Mouse (Mus musculus) kidney, adult 9 months (tissue): Measurements from ENCODE around the gene Lelp1.
A peak's percentile ranks its signal among the peaks of the same experiment; 100 is the strongest.

Experiments used
- DNase-seq: peaks from one replicate; pipeline ENCODE4 v3.0.0; 2022

The Lelp1 gene

DNA sequence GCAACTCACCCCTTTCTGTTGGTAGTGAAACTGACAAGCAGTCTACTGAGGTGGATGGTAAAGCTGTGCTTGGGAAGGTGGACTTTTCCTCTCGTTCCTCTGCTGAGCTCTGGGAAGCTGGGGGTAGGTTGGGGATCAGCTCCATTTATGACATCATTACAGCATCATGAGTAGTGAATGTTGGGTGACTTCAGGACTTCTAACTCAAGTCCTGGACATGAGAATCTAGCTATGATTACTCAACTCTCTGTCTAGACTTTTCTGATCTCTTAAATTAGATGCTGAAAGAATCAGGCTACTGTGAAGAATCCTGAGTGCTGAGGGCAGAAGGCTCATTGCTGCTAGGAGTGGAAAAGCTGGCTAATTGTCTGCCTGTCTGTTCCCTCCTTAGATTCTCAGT, at the start of gene Lelp1:
Gene Lelp1 (minus strand): TSS at position 101 of the 400 bp plus-strand sequence.
- DNase-seq = no peak

DNA sequence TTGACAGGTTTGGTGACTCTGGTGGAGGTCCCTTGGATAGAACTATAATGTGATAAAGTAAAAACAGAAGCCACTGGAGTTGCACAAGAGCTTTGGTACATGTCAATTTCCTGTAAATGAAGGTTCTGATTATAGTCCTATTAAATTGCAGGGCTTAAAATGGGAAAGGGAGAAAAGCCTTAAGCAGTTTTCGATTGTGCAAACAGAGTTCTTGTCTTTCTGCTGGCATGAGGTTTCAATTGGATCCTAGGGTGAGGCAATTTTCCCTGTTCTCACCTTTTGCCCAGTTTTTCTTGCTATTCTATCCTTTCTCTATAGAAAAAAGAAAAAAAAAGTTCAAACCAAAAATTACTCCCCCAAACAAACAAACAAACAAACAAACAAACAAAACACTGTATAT, 34.3 kb upstream of the Lelp1 start:
- DNase-seq = no peak

DNA sequence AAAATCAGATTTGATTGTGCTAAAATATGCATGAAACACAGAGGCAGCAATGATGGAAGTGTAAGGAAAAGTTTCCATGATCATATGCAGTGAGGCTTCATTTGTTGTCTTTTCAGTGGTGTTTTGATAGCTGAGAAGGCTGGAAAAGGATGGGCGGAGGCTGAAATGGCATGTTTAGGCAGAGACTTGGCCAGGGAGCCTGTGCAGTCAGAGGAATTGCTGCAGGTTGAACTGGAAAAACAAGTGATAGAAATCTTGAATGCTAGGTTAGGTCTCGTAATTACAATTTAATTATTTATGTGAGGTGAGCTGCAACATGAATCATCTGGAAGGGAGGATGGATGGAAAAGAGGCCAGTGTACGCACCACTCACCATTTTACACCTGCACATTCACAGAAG, 27.3 kb upstream of the Lelp1 start:
- peak; percentile 9 for DNase-seq

DNA sequence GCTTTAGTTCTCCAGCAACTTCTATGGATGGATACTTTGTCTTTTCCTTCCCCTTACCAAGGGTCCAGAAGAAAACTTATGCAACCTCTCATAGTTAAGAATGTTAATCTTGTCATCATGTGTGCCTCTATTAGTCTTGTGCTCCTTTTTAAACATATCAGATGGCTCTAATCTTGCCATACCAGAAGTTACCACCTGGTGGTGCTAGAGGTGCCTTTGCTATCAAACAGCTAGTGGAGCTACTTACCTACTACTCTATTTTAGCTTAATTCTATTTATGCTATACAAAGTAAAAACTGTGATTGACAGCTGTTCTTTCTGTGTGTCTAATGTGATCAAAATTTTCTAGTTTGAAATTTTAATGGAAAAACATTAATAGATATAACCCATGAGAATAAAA, 10.8 kb upstream of the Lelp1 start:
- peak; percentile 66 for DNase-seq

DNA sequence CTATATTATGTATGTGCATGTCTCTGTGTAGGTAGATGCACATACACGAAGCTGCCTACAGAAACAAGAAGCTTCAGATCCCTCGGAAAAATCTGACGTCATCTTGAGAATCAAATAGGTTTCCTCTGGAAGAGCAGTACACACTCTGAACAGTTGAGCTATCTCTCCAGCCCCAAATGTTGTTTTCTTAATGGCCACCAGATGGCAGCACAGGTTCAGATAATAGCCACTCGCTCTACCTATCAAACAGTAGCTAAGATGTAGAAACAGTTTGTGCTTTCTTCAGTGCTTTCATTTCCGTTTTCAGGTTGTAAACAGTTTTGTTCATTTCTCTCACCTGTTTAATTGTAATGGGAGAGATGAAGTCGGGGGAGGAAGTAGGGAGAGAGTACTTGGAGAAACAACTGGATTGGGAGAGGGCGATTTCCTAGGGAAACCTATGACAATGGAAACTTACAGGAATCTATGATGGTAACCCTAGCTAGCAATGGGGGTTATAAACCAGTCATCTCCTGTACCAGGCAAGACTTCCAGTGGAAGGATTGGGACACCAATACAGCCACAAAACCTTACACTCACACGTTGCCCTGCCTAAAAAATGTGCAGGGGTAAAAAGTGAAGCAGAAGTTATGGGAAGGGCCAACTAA, 8.2 kb upstream of the Lelp1 start:
- DNase-seq = peak; percentile 56

DNA sequence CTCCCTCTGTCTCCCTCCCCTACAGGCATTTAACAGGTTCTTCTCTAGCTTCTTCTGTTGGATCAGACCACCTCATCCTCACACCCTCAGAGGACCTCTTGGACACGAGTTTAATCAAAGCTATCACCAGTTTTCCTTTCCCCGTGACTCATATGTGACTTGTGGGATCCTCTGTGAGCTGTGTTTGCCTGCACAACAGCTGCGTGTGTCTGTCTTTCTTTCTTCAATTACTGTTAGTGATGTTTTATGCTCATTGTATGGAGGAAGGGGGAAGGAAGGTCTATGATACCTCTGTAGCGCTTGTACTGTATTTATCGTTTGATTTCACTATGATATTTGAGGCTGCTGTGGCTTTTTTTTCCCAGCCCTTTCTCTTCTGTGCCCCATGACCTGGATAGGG, 5.4 kb upstream of the Lelp1 start:
- no peak for DNase-seq

DNA sequence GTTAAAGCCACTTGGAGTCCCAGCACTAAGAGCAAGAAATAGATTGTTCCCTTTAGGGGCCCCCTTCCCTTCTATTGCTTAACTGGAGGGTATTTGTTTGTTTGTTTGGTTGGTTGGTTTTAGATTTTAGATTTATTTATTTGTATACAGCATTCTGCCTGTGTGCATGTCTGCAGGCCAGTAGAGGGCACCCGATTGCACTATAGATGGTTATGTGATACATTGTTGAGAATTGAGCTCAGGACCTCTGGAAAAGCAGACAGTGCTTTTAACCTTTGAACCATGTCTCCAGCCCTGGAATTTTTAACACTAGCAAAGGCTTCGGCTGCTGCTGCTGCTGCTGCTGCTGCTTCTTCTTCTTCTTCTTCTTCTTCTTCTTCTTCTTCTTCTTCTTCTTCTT, 4.9 kb upstream of the Lelp1 start:
- DNase-seq = peak; percentile 43

DNA sequence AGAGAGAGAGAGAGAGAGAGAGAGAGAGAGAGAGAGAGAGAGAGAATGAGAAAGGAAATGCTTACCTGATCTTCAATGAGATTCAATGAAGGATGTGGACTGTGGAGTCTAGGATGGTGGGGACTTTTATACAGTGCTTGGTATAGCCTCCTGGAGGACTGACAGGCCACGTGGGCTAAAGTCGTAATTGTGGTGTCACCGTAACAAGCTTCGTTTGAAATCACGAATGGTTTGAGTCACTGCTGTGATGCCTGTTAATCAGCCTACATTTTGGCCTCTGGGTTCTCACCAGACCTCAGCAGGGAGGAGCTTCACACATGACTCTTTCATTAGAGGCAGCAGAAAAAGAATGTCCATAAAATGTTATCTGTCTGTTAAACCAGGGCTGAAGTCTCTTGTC, 18.7 kb downstream of the Lelp1 start, which contains the start of gene Prr9:
Gene Prr9 (minus strand): TSS at position 101 of the 400 bp plus-strand sequence.
- DNase-seq = no peak

DNA sequence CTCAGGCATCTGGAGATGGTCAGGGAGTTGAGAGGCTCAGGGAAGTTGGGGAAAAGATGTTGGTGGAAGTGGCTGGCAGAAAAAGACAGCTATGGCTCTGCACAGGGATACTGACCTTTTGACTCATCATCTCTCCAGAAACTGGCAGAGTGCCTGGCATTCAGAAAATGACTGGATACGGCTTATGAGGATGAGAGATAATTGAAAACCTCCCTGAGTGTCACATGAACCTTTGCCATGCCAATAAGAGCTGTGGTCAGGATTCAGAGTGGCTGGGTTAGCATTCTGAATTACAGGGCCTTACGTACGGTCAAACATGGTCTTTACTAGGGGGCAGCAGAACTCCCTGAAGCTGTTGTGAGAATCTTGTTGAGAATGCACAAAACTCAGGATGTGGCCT, 21.6 kb downstream of the Lelp1 start:
- DNase-seq = no peak

DNA sequence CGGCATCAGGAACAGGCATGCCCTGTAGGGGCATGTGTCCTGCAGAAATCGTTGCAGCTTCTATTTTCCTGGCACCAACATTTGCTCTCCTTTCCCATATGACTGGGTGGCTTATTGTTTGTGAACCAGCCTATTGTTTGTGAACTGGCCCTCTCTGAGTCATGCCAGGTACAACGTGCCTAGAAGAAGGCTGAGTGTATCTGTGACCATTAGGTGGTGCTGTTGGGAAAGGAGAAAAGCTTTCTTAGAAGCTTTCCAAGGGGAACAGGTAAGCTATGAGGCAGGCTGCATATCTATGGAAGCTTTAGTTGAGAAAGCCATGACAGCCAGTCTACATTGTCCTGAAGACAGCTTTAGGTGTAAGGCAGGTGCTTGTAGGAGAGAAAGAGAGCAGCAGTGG, 24.6 kb downstream of the Lelp1 start:
- DNase-seq = peak; percentile 37

DNA sequence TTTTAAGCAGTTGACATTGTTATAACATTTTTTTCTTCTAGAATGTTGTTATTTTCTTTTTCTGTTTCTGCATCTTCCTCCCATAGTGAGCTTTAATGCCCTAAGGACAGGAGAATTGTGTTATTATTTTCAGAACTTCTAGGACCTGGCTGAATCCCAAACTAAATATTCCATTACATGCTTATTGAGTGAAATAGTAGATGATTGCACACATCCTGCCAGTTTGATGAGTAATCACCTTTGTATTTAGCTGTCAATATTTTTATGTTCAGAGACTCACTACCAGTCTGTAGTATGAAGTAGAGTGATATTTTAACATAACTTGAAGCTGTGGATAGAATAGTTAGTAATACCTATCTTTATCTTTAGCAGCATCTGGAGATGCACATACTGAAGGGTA, 31.0 kb downstream of the Lelp1 start:
- DNase-seq = no peak

DNA sequence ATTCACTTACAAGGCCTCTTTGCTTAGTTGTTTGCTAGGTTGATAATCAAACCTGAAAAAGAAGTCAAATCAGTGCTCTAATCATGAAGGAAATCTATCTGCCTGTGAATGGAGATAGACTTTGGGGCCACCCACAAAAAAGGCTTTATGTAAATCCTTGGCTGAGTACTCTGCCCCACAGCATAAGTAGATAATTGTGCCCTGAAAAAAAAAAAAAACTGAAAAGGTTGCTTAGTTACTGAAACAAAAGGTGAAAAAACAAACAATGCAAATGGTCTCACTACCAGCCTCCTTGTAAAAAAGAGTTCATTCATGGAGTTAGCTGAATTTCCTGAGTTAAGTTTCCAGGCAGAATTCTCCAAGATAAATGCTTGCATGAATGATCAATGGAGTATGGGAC, 31.8 kb downstream of the Lelp1 start:
- no peak for DNase-seq

DNA sequence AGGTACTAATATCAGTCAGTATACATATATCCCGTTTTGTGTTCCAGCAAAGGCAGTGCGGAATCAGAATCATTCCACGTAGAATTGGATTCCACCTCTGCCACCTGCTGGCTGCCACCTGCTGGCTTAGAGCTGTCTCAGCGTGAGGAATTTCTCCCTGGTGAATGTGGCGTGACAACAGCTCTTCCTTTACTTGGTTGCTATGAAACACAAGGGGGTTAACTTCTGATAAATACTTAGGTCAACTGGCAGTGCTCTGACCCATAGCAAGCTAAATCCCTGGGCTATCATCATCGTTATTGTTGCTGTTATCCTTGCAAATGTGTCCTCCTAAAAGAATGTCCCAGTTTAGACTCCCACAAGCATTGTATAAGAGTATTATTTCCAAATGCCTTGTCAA, 36.0 kb downstream of the Lelp1 start:
- peak; percentile 44 for DNase-seq
